Mouse (Mus musculus): ENCODE data around the gene Mkrn1. TPM values are rescaled to one million over a fixed set of nuclear protein-coding genes. Genes with fewer than 3 reads are reported as not detected.

Mkrn1 gene
- polyA plus RNA-seq (2015; fragmentation: Nextera tagmentation; extraction: Ambion mirVana) = 95.2 and 100 TPM in 2 replicates

GRCm38 (mm10) chr6:39419851-39420721, at the start of gene Mkrn1:
Gene Mkrn1, minus strand, starts transcription at chr6:39420462.
- Histone ChIP-seq H3K4me2 (ENCODE audit: low read depth, low read length) (peak within 1 kb of the TSS; percentile 84), H3K9me3 (replicated peaks; ENCODE audit: control insufficient read depth, low read length) (no peaks in the 10 kb centered on the region), H3K36me3 (ENCODE audit: control insufficient read depth, insufficient read depth) (no peaks in the 10 kb centered on the region), H3K4me3 (ENCODE audit: low read length) (peak within 1 kb of the TSS; percentile 87), H3K27me3 (ENCODE audit: control insufficient read depth, insufficient read depth, low read length) (peaks cover 9% of the 10 kb centered on the region), H3K4me1 (ENCODE audit: control insufficient read depth, insufficient read depth, low read length) (peaks cover 7% of the 10 kb centered on the region), H3K9ac (ENCODE audit: low read length) (peak within 1 kb of the TSS; percentile 83), H3K27ac (ENCODE audit: low read length) (peak within 1 kb of the TSS; percentile 41; the same call in 1 of the 2 replicates)
- ATAC-seq (replicated peaks; ENCODE audit: extremely low read depth, insufficient read depth, low FRiP score) = peak; percentile 86
- WGBS = under 1% methylated on average over 73 of the region's 82 CpGs

GRCm38 (mm10) chr6:39469427-39469826, 49.2 kb upstream of the Mkrn1 start:
- Histone ChIP-seq H3K27ac (ENCODE audit: low read length) (no peak overlapping the region), H3K4me2 (ENCODE audit: low read depth, low read length) (no peak overlapping the region), H3K9ac (ENCODE audit: low read length) (no peak overlapping the region), H3K4me3 (ENCODE audit: low read length) (no peak overlapping the region), H3K4me1 (ENCODE audit: control insufficient read depth, insufficient read depth, low read length) (peaks cover 3% of the 10 kb centered on the region), H3K9me3 (replicated peaks; ENCODE audit: control insufficient read depth, low read length) (no peaks in the 10 kb centered on the region), H3K36me3 (ENCODE audit: control insufficient read depth, insufficient read depth) (peaks cover 9% of the 10 kb centered on the region), H3K27me3 (ENCODE audit: control insufficient read depth, insufficient read depth, low read length) (no peaks in the 10 kb centered on the region)
- ATAC-seq (replicated peaks; ENCODE audit: extremely low read depth, insufficient read depth, low FRiP score) = no peak
- WGBS = 87% methylated on average over 5 of the region's 5 CpGs

- ATAC-seq (replicated peaks; ENCODE audit: extremely low read depth, insufficient read depth, low FRiP score) = 0 out of 2 replicates have a peak, but pooled peaks have one; percentile 41
- H3K4me3 ChIP-seq (ENCODE audit: low read length) = peak overlapping the region; percentile 21
- 0 out of 2 replicates have a peak, but pooled peaks cover 2% of the 10 kb centered on the region for H3K4me1 ChIP-seq (ENCODE audit: control insufficient read depth, insufficient read depth, low read length)
- no peak overlapping the region for H3K27ac ChIP-seq (ENCODE audit: low read length)
- no peak overlapping the region for H3K9ac ChIP-seq (ENCODE audit: low read length)
- peak overlapping the region; percentile 52 for H3K4me2 ChIP-seq (ENCODE audit: low read depth, low read length)
- peaks cover 7% of the 10 kb centered on the region; the same call in 1 of the 2 replicates for H3K36me3 ChIP-seq (ENCODE audit: control insufficient read depth, insufficient read depth)
- H3K9me3 ChIP-seq (replicated peaks; ENCODE audit: control insufficient read depth, low read length) = 0 out of 2 replicates have a peak, but pooled peaks cover 4% of the 10 kb centered on the region
- H3K27me3 ChIP-seq (ENCODE audit: control insufficient read depth, insufficient read depth, low read length) = no peaks in the 10 kb centered on the region
- WGBS = 50% methylated on average over 16 of the region's 16 CpGs
These were observed 42.6 kb upstream of the Mkrn1 start for GRCm38 (mm10) chr6:39462621-39463538.

- Histone ChIP-seq H3K27ac (ENCODE audit: low read length) (no peak overlapping the region), H3K9ac (ENCODE audit: low read length) (no peak overlapping the region), H3K36me3 (ENCODE audit: control insufficient read depth, insufficient read depth) (peaks cover 7% of the 10 kb centered on the region; the same call in 1 of the 2 replicates), H3K4me2 (ENCODE audit: low read depth, low read length) (no peak overlapping the region), H3K4me1 (ENCODE audit: control insufficient read depth, insufficient read depth, low read length) (0 out of 2 replicates have a peak, but pooled peaks cover 2% of the 10 kb centered on the region), H3K4me3 (ENCODE audit: low read length) (no peak overlapping the region), H3K27me3 (ENCODE audit: control insufficient read depth, insufficient read depth, low read length) (no peaks in the 10 kb centered on the region), H3K9me3 (replicated peaks; ENCODE audit: control insufficient read depth, low read length) (0 out of 2 replicates have a peak, but pooled peaks cover 4% of the 10 kb centered on the region)
- no peak for ATAC-seq (replicated peaks; ENCODE audit: extremely low read depth, insufficient read depth, low FRiP score)
- WGBS = 93% methylated on average over 11 of the region's 11 CpGs
These were observed 39.8 kb upstream of the Mkrn1 start for GRCm38 (mm10) chr6:39460040-39460439.

GRCm38 (mm10) chr6:39455339-39456160, 35.3 kb upstream of the Mkrn1 start:
- Histone ChIP-seq H3K4me1 (ENCODE audit: control insufficient read depth, insufficient read depth, low read length) (no peaks in the 10 kb centered on the region), H3K4me2 (ENCODE audit: low read depth, low read length) (no peak overlapping the region), H3K9me3 (replicated peaks; ENCODE audit: control insufficient read depth, low read length) (0 out of 2 replicates have a peak, but pooled peaks cover 4% of the 10 kb centered on the region), H3K9ac (ENCODE audit: low read length) (no peak overlapping the region), H3K27me3 (ENCODE audit: control insufficient read depth, insufficient read depth, low read length) (no peaks in the 10 kb centered on the region), H3K4me3 (ENCODE audit: low read length) (no peak overlapping the region), H3K27ac (ENCODE audit: low read length) (no peak overlapping the region), H3K36me3 (ENCODE audit: control insufficient read depth, insufficient read depth) (peaks cover 5% of the 10 kb centered on the region; the same call in 1 of the 2 replicates)
- no peak for ATAC-seq (replicated peaks; ENCODE audit: extremely low read depth, insufficient read depth, low FRiP score)
- 80% methylated on average over 8 of the region's 8 CpGs for WGBS

- H3K9ac ChIP-seq (ENCODE audit: low read length) = no peak overlapping the region
- WGBS = 61% methylated on average over 2 of the region's 2 CpGs
- no peak overlapping the region for H3K4me3 ChIP-seq (ENCODE audit: low read length)
- H3K4me1 ChIP-seq (ENCODE audit: control insufficient read depth, insufficient read depth, low read length) = no peaks in the 10 kb centered on the region
- no peaks in the 10 kb centered on the region for H3K9me3 ChIP-seq (replicated peaks; ENCODE audit: control insufficient read depth, low read length)
- H3K27me3 ChIP-seq (ENCODE audit: control insufficient read depth, insufficient read depth, low read length) = no peaks in the 10 kb centered on the region
- H3K27ac ChIP-seq (ENCODE audit: low read length) = no peak overlapping the region
- no peak overlapping the region for H3K4me2 ChIP-seq (ENCODE audit: low read depth, low read length)
- ATAC-seq (replicated peaks; ENCODE audit: extremely low read depth, insufficient read depth, low FRiP score) = no peak
- no peaks in the 10 kb centered on the region for H3K36me3 ChIP-seq (ENCODE audit: control insufficient read depth, insufficient read depth)
These were observed 34.4 kb upstream of the Mkrn1 start for GRCm38 (mm10) chr6:39454616-39455015.

GRCm38 (mm10) chr6:39453564-39453963, 33.3 kb upstream of the Mkrn1 start:
- Histone ChIP-seq H3K4me3 (ENCODE audit: low read length) (no peak overlapping the region), H3K36me3 (ENCODE audit: control insufficient read depth, insufficient read depth) (no peaks in the 10 kb centered on the region), H3K9me3 (replicated peaks; ENCODE audit: control insufficient read depth, low read length) (no peaks in the 10 kb centered on the region), H3K4me1 (ENCODE audit: control insufficient read depth, insufficient read depth, low read length) (no peaks in the 10 kb centered on the region), H3K27me3 (ENCODE audit: control insufficient read depth, insufficient read depth, low read length) (no peaks in the 10 kb centered on the region), H3K27ac (ENCODE audit: low read length) (no peak overlapping the region), H3K4me2 (ENCODE audit: low read depth, low read length) (no peak overlapping the region), H3K9ac (ENCODE audit: low read length) (no peak overlapping the region)
- 87% methylated on average over 4 of the region's 4 CpGs for WGBS
- no peak for ATAC-seq (replicated peaks; ENCODE audit: extremely low read depth, insufficient read depth, low FRiP score)

- Histone ChIP-seq H3K4me3 (ENCODE audit: low read length) (no peak overlapping the region), H3K36me3 (ENCODE audit: control insufficient read depth, insufficient read depth) (no peaks in the 10 kb centered on the region), H3K9ac (ENCODE audit: low read length) (no peak overlapping the region), H3K9me3 (replicated peaks; ENCODE audit: control insufficient read depth, low read length) (0 out of 2 replicates have a peak, but pooled peaks cover 2% of the 10 kb centered on the region), H3K4me1 (ENCODE audit: control insufficient read depth, insufficient read depth, low read length) (no peaks in the 10 kb centered on the region), H3K27me3 (ENCODE audit: control insufficient read depth, insufficient read depth, low read length) (no peaks in the 10 kb centered on the region), H3K4me2 (ENCODE audit: low read depth, low read length) (no peak overlapping the region), H3K27ac (ENCODE audit: low read length) (no peak overlapping the region)
- no peak for ATAC-seq (replicated peaks; ENCODE audit: extremely low read depth, insufficient read depth, low FRiP score)
- 82% methylated on average over 3 of the region's 3 CpGs for WGBS
These were observed 30.8 kb upstream of the Mkrn1 start for GRCm38 (mm10) chr6:39451033-39451432.
